Comparison of ENCODE assay signal across 17 mouse cellular contexts in genomic region chr11:15737621-15738020, GRCm38 (mm10).
"Had no signal": no experiment of that assay in that cellular context is flagged by ENCODE, and none has a peak within 500 bp of the region (broad histone marks: within the 10 kb centered on the region; RNA-seq: fewer than 3 reads in every experiment).

No protein-coding gene starts in this region.

- H3K36me3 ChIP-seq: neural tube, embryonic 12.5 days; neural tube, embryonic 13.5 days; neural tube, embryonic 15.5 days; stomach, embryonic 15.5 days had no signal

- DNase-seq: retina, postnatal 1 day; right cerebral cortex, adult 18-20 months; right cerebral cortex, postnatal 14 days; right cerebral cortex, postnatal 25 days; right cerebral cortex, postnatal 4 days; spleen, adult 18-20 months; thymus, adult 18-20 months; thymus, adult 2 months; thymus, postnatal 14 days; thymus, postnatal 25 days; thymus, postnatal 36 days; thymus, postnatal 4 days had no signal

- H3K4me1 ChIP-seq: neural tube, embryonic 12.5 days; neural tube, embryonic 13.5 days; neural tube, embryonic 15.5 days; stomach, embryonic 15.5 days had no signal

- H3K27ac ChIP-seq: neural tube, embryonic 12.5 days; neural tube, embryonic 13.5 days; neural tube, embryonic 15.5 days; stomach, embryonic 15.5 days; stomach, postnatal 0 days had no signal

- H3K9ac ChIP-seq: neural tube, embryonic 12.5 days; neural tube, embryonic 13.5 days; neural tube, embryonic 15.5 days; stomach, embryonic 15.5 days had no signal

- H3K27me3 ChIP-seq: neural tube, embryonic 12.5 days; neural tube, embryonic 13.5 days; neural tube, embryonic 15.5 days; stomach, embryonic 15.5 days had no signal

- H3K4me3 ChIP-seq: neural tube, embryonic 12.5 days; neural tube, embryonic 13.5 days; neural tube, embryonic 15.5 days; stomach, embryonic 15.5 days had no signal

- H3K9me3 ChIP-seq: neural tube, embryonic 12.5 days; neural tube, embryonic 13.5 days; neural tube, embryonic 15.5 days; stomach, embryonic 15.5 days had no signal
